Mouse (Mus musculus) neural tube, embryonic 15.5 days (tissue): ENCODE measurements around the gene Gm5580. TPM values are rescaled to one million over a fixed set of nuclear protein-coding genes. Genes with fewer than 3 reads are reported as not detected.

Source experiments
- polyA plus RNA-seq: library from polyadenylated mRNA; unstranded; fragments of >200 nt; fragmentation: Nextera tagmentation; extraction: Ambion mirVana; gene quantifications from 2 replicates; pipeline ENCODE4 v1.2.1, GENCODE M21; 2015

Gene Gm5580
- polyA plus RNA-seq, 1 experiment from 2014 or later = 0.31 TPM

Other genes starting within 250 kb of the Gm5580 start
- gene March8, start 213.1 kb upstream of the Gm5580 start, polyA plus RNA-seq = 47.7 and 56.0 TPM in 2 replicates
- 0.82 and 0.95 TPM in 2 replicates for gene Alox5, start 90.0 kb upstream of the Gm5580 start, polyA plus RNA-seq
- gene Olfr211, start 62.0 kb upstream of the Gm5580 start, polyA plus RNA-seq = not detected in 2 replicates
- gene Olfr212, start 44.6 kb upstream of the Gm5580 start, polyA plus RNA-seq = not detected in 2 replicates
- not detected in 2 replicates for gene Olfr213, start 12.7 kb upstream of the Gm5580 start, polyA plus RNA-seq
- gene Olfr214, start 3.1 kb downstream of the Gm5580 start, polyA plus RNA-seq = not detected in 2 replicates
- not detected in 2 replicates for gene Olfr215, start 33.1 kb downstream of the Gm5580 start, polyA plus RNA-seq
- gene Zfp422, start 77.9 kb downstream of the Gm5580 start, polyA plus RNA-seq = 108 and 122 TPM in 2 replicates
- 16.5 and 16.9 TPM in 2 replicates for gene Depp1, start 99.5 kb downstream of the Gm5580 start, polyA plus RNA-seq
- 29.0 and 32.5 TPM in 2 replicates for gene Rassf4, start 122.8 kb downstream of the Gm5580 start, polyA plus RNA-seq
- gene Tmem72, start 165.8 kb downstream of the Gm5580 start, polyA plus RNA-seq = 1.1 and 1.5 TPM in 2 replicates